Mouse (Mus musculus): ENCODE results near the gene Smyd3.

Gene Smyd3

GRCm38 (mm10) chr1:179013021-179013420 lies 504.8 kb downstream of the Smyd3 start:
- DNase-seq (ENCODE audit: low read depth), result no peak

- no peak for DNase-seq (ENCODE audit: low read depth)
Measured at GRCm38 (mm10) chr1:179012273-179012672, 505.6 kb downstream of the Smyd3 start.

- peak; percentile 62 for DNase-seq (ENCODE audit: low read depth)
Measured at GRCm38 (mm10) chr1:179010756-179011155, 507.1 kb downstream of the Smyd3 start.

- DNase-seq (ENCODE audit: low read depth), result no peak
Measured at GRCm38 (mm10) chr1:179009911-179010310, 507.9 kb downstream of the Smyd3 start.

GRCm38 (mm10) chr1:179004133-179004866 lies 513.5 kb downstream of the Smyd3 start:
- no peak for DNase-seq (ENCODE audit: low read depth)

GRCm38 (mm10) chr1:179003406-179004132 lies 514.3 kb downstream of the Smyd3 start:
- no peak for DNase-seq (ENCODE audit: low read depth)

GRCm38 (mm10) chr1:178999876-179000528 lies 517.8 kb downstream of the Smyd3 start:
- no peak for DNase-seq (ENCODE audit: low read depth)

- DNase-seq (ENCODE audit: low read depth), result peak; percentile 19
Measured at GRCm38 (mm10) chr1:178997870-178998269, 520.0 kb downstream of the Smyd3 start.

GRCm38 (mm10) chr1:178994263-178994662 lies 523.6 kb downstream of the Smyd3 start:
- no peak for DNase-seq (ENCODE audit: low read depth)

GRCm38 (mm10) chr1:178992503-178992902 lies 525.3 kb downstream of the Smyd3 start:
- no peak for DNase-seq (ENCODE audit: low read depth)

- peak; percentile 4 for DNase-seq (ENCODE audit: low read depth)
Measured at GRCm38 (mm10) chr1:178991470-178991869, 526.4 kb downstream of the Smyd3 start.

- no peak for DNase-seq (ENCODE audit: low read depth)
Measured at GRCm38 (mm10) chr1:178991045-178991444, 526.8 kb downstream of the Smyd3 start.

GRCm38 (mm10) chr1:178989485-178989884 lies 528.4 kb downstream of the Smyd3 start:
- DNase-seq (ENCODE audit: low read depth), result no peak

GRCm38 (mm10) chr1:178988176-178988575 lies 529.7 kb downstream of the Smyd3 start:
- DNase-seq (ENCODE audit: low read depth), result no peak

- DNase-seq (ENCODE audit: low read depth), result no peak
Measured at GRCm38 (mm10) chr1:178981641-178982040, 536.2 kb downstream of the Smyd3 start.

GRCm38 (mm10) chr1:178980185-178980584 lies 537.7 kb downstream of the Smyd3 start:
- DNase-seq (ENCODE audit: low read depth), result peak; percentile 13

GRCm38 (mm10) chr1:178978617-178979245 lies 539.1 kb downstream of the Smyd3 start:
- DNase-seq (ENCODE audit: low read depth), result no peak

GRCm38 (mm10) chr1:178972055-178972454 lies 545.8 kb downstream of the Smyd3 start:
- no peak for DNase-seq (ENCODE audit: low read depth)

- DNase-seq (ENCODE audit: low read depth), result no peak
Measured at GRCm38 (mm10) chr1:178961661-178962060, 556.2 kb downstream of the Smyd3 start.

GRCm38 (mm10) chr1:178960015-178960559 lies 557.8 kb downstream of the Smyd3 start:
- DNase-seq (ENCODE audit: low read depth), result peak; percentile 57

- no peak for DNase-seq (ENCODE audit: low read depth)
Measured at GRCm38 (mm10) chr1:178958641-178959040, 559.2 kb downstream of the Smyd3 start.

GRCm38 (mm10) chr1:178952910-178953309 lies 564.9 kb downstream of the Smyd3 start:
- DNase-seq (ENCODE audit: low read depth), result no peak
